ENCODE assay signal across 9 mouse cellular contexts in the genomic region with DNA sequence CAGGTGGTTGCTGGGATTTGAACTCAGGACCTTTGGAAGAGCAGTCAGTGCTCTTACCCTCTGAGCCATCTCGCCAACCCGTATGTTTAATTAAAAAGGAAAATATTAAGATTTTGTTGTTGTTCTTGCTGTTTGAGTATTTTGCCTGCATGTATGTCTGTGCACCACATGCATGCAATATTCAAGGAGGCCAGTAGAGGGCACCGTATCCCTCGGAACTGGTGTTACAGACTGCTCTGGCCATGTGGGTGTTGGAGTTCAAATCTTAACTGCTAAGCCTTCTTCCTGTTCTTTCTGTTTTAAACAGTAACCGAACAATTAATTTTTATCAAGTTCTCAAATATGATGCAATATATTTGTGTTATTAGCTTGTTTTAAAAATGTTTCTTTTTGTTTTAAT. TPM values are rescaled to one million over a fixed set of nuclear protein-coding genes. Genes with fewer than 3 reads are reported as not detected.
DNase-seq lines count a peak whose midpoint lies in the region; ATAC-seq and TF ChIP-seq lines count a peak whose summit lies in the region.
"Had no signal": no experiment of that assay in that cellular context is flagged by ENCODE, and none has a peak within 500 bp of the region (broad histone marks: within the 10 kb centered on the region; RNA-seq: fewer than 3 reads in every experiment).

No protein-coding gene starts in this region.

- peak; percentile 90 for TF ChIP-seq CTCF in midbrain, postnatal 0 days (IDR thresholded peaks at IDR 0.05)

- H3K27ac ChIP-seq in midbrain, postnatal 0 days (ENCODE audit: low read depth, low read length): no peak overlapping the region
- H3K27ac ChIP-seq: embryonic facial prominence, embryonic 12.5 days had no signal

- H3K9me3 ChIP-seq in midbrain, postnatal 0 days (ENCODE audit: low read length): no peaks in the 10 kb centered on the region
- H3K9me3 ChIP-seq: embryonic facial prominence, embryonic 12.5 days had no signal

- no peak overlapping the region for H3K9ac ChIP-seq in midbrain, postnatal 0 days (replicated peaks; ENCODE audit: low read length, poor library complexity, severe bottlenecking)
- H3K9ac ChIP-seq: embryonic facial prominence, embryonic 12.5 days had no signal

- 13% methylated on average over 5 of the region's 5 CpGs for WGBS in midbrain, postnatal 0 days

- H3K4me3 ChIP-seq in midbrain, postnatal 0 days (ENCODE audit: low read depth, low read length): no peak overlapping the region
- H3K4me3 ChIP-seq: embryonic facial prominence, embryonic 12.5 days had no signal

- peaks cover 4% of the 10 kb centered on the region; the same call in 1 of the 2 replicates for H3K4me1 ChIP-seq in midbrain, postnatal 0 days (ENCODE audit: insufficient read depth, low read length)
- H3K4me1 ChIP-seq: embryonic facial prominence, embryonic 12.5 days had no signal

- H3K27me3 ChIP-seq in midbrain, postnatal 0 days (ENCODE audit: insufficient read depth, low read length): no peaks in the 10 kb centered on the region

- DNase-seq in gastrocnemius, adult 18-20 months (ENCODE audit: low spot score): peak; percentile 70
- DNase-seq in gastrocnemius, postnatal 25 days: no peak
- peak; percentile 51 for DNase-seq in right cerebral cortex, adult 18-20 months
- no peak for DNase-seq in right cerebral cortex, postnatal 25 days
- peak; percentile 67 for DNase-seq in c-Kit-positive CD71-positive TER-119-positive erythroid progenitor cells, embryonic 14.5 days (ENCODE audit: low spot score)
- DNase-seq in kidney, postnatal 10 days: peak; percentile 84
- peak; percentile 78 for DNase-seq in midbrain, postnatal 0 days (ENCODE audit: low spot score)
- peak; percentile 78 for DNase-seq in thymus, postnatal 14 days

- H3K4me2 ChIP-seq in midbrain, postnatal 0 days (ENCODE audit: low read depth, low read length, poor library complexity, severe bottlenecking): no peak overlapping the region
- H3K4me2 ChIP-seq: embryonic facial prominence, embryonic 12.5 days had no signal

- no peak for ATAC-seq in midbrain, postnatal 0 days (ENCODE audit: low FRiP score)

- no peaks in the 10 kb centered on the region for H3K36me3 ChIP-seq in midbrain, postnatal 0 days (ENCODE audit: insufficient read depth, low read length)
- H3K36me3 ChIP-seq: embryonic facial prominence, embryonic 12.5 days had no signal

RNA-seq across cellular contexts. Expression of gene Zc3h12a, which starts 4.8 kb away (rescaled TPM):
- 1 to 10 TPM; 2.8 to 3.0 TPM for total RNA-seq in gastrocnemius, adult 18-20 months (2021)
- total RNA-seq in gastrocnemius, postnatal 25 days (2021): 1 to 10 TPM; 2.3 to 2.9 TPM
- total RNA-seq in midbrain, postnatal 0 days (2014; rRNA removed): 0.88 and 2.5 TPM in 2 replicates
- 0.12 and 0.20 TPM in 2 replicates for polyA plus RNA-seq in midbrain, postnatal 0 days (2015; fragmentation: Nextera tagmentation; extraction: Ambion mirVana)

RNA-seq across cellular contexts. Expression of gene Meaf6, which starts 47.5 kb away (rescaled TPM):
- 10 to 100 TPM; 11.6 TPM for total RNA-seq in gastrocnemius, adult 18-20 months (2021)
- total RNA-seq in gastrocnemius, postnatal 25 days (2021): 10 to 100 TPM; 10.7 to 12.9 TPM
- 82.6 and 95.2 TPM in 2 replicates for total RNA-seq in midbrain, postnatal 0 days (2014; rRNA removed)
- polyA plus RNA-seq in midbrain, postnatal 0 days (2015; fragmentation: Nextera tagmentation; extraction: Ambion mirVana): 139 and 170 TPM in 2 replicates

Comparison
In these comparisons a context has a peak if more than half of its experiments do, and no peak if none do; other contexts are left out.
1. DNase-seq: peak in gastrocnemius, adult 18-20 months (single experiment), right cerebral cortex, adult 18-20 months (single experiment), c-Kit-positive CD71-positive TER-119-positive erythroid progenitor cells, embryonic 14.5 days (single experiment), kidney, postnatal 10 days (single experiment), midbrain, postnatal 0 days (single experiment) and thymus, postnatal 14 days (single experiment); none in gastrocnemius, postnatal 25 days (single experiment) and right cerebral cortex, postnatal 25 days (single experiment).